Mouse (Mus musculus): ENCODE data around the gene Olfr1513. TPM values are rescaled to one million over a fixed set of nuclear protein-coding genes. Genes with fewer than 3 reads are reported as not detected.
"Not testable (repeated sequence)": the region's sequence is repeated elsewhere in the genome, so short reads cannot be mapped to it uniquely, and the experiment has no call there.

Gene Olfr1513
- total RNA-seq, 2 experiments from 2014 or later = not detected

- no peak for DNase-seq (ENCODE audit: extremely low spot score in 1 of 2, low spot score in 1 of 2)
Measured at GRCm38 (mm10) chr14:52313931-52314807, 42.0 kb downstream of the Olfr1513 start.

- DNase-seq (ENCODE audit: extremely low spot score in 1 of 2, low spot score in 1 of 2) = no peak
Measured at GRCm38 (mm10) chr14:52310906-52311305, 45.3 kb downstream of the Olfr1513 start.

DNA sequence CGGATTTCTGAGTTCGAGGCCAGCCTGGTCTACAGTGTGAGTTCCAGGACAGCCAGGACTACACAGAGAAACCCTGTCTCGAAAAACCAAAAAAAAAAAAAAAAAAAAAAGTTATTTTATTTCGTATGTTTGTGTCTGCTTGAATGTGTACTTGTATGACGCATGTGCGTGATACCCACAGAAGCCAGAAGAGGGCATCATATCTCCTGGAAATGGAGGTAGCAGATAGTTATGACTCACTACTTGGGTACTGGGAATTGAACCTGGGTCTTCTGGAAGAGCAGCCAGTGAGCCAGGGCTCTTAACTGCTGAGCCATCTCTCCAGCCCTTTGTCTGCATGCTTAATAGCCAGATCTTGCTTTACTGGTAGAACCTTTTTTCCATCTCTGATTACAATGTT, 45.9 kb downstream of the Olfr1513 start:
- DNase-seq (ENCODE audit: extremely low spot score in 1 of 2, low spot score in 1 of 2) = not testable (repeated sequence)

- DNase-seq (ENCODE audit: extremely low spot score in 1 of 2, low spot score in 1 of 2) = no peak
Measured at GRCm38 (mm10) chr14:52306100-52306499, 50.1 kb downstream of the Olfr1513 start.

- DNase-seq (ENCODE audit: extremely low spot score in 1 of 2, low spot score in 1 of 2) = peak; percentile 76 to 83
Measured at GRCm38 (mm10) chr14:52304644-52305271, 51.5 kb downstream of the Olfr1513 start, which contains the start of gene Mettl3. Gene Mettl3 (minus strand): TSS chr14:52305128.

DNA sequence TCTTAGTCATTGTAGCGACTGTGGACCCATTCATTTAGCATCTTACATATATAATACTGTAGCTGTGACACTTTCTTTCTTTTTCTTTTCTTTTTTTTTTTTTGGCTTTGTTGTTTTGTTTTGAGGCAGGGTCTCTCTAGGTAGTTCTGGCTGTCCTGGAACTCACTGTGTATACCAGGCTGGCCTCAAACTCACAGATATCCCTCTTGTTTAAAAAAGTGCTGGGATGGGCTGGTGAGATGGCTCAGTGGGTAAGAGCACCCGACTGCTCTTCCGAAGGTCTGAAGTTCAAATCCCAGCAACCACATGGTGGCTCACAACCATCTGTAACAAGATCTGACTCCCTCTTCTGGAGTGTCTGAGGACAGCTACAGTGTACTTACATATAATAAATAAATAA, 52.7 kb downstream of the Olfr1513 start:
- not testable (repeated sequence) for DNase-seq (ENCODE audit: extremely low spot score in 1 of 2, low spot score in 1 of 2)

Other genes starting within 250 kb of the Olfr1513 start
- gene Rpgrip1, start 245.7 kb downstream of the Olfr1513 start, total RNA-seq (2021) = 1 to 10 TPM in 1 of 2 experiments, under 1 TPM in 1; 0.84 to 1.9 TPM
- gene Supt16, start 159.0 kb downstream of the Olfr1513 start, total RNA-seq (2021) = 10 to 100 TPM; 50.2 to 50.9 TPM
- gene Chd8, start 98.6 kb downstream of the Olfr1513 start, total RNA-seq (2021) = 100 to 1,000 TPM; 104 to 123 TPM
- 10 to 100 TPM; 57.1 to 57.5 TPM for gene Tox4, start 77.3 kb downstream of the Olfr1513 start, total RNA-seq (2021)
- gene Rab2b, start 76.9 kb downstream of the Olfr1513 start, total RNA-seq (2021) = 10 to 100 TPM; 36.0 to 38.2 TPM
- gene Mettl3, start 51.3 kb downstream of the Olfr1513 start, total RNA-seq (2021) = 10 to 100 TPM; 39.1 to 48.8 TPM
- gene Sall2, start 27.6 kb downstream of the Olfr1513 start, total RNA-seq (2021) = 10 to 100 TPM; 44.9 to 48.8 TPM
- not detected for gene Olfr1512, start 22.8 kb upstream of the Olfr1513 start, total RNA-seq (2021)
- gene Olfr1511, start 41.0 kb upstream of the Olfr1513 start, total RNA-seq (2021) = not detected
- gene Olfr1510, start 58.0 kb upstream of the Olfr1513 start, total RNA-seq (2021) = not detected
- gene Olfr1509, start 86.6 kb upstream of the Olfr1513 start, total RNA-seq (2021) = not detected
- not detected for gene Olfr1508, start 111.1 kb upstream of the Olfr1513 start, total RNA-seq (2021)
- gene Olfr1507, start 139.3 kb upstream of the Olfr1513 start, total RNA-seq (2021) = not detected

All from layer of hippocampus, postnatal 25 days (tissue).